Mouse (Mus musculus) liver, embryonic 14.5 days (tissue): ENCODE results near the gene Fermt3. TPM values are rescaled to one million over a fixed set of nuclear protein-coding genes. Genes with fewer than 3 reads are reported as not detected.
A peak's percentile ranks its signal among the peaks of the same experiment; 100 is the strongest.

Experiments used
- ATAC-seq: fragments of 200-750 bp; cut with Nextera tagmentation; 2 replicates; pipeline ENCODE4 v1.8.0; 2017; ENCODE audit warnings: moderate number of reproducible peaks, mild to moderate bottlenecking, moderate library complexity; ENCODE audit not compliant: insufficient read depth
- DNase-seq, 3 experiments: peaks; one replicate each; pipeline ENCODE4 v3.0.0-alpha.2; 2012 to 2013; ENCODE audit warnings: low read depth in 3 of 3, low spot score in 3 of 3
- H3K27ac ChIP-seq: fragments of 300-500 bp; sonication (generic); 2 replicates; pipeline ENCODE4 v1.5.1; 2014; ENCODE audit warnings: moderate library complexity, mild to moderate bottlenecking, control low read depth, inconsistent platforms
- H3K27me3 ChIP-seq: fragments of 300-500 bp; sonication (generic); 2 replicates; pipeline ENCODE4 v1.6.1; 2014; ENCODE audit warnings: mild to moderate bottlenecking, low read length, moderate library complexity; ENCODE audit not compliant: control insufficient read depth, insufficient read depth
- H3K36me3 ChIP-seq: fragments of 300-500 bp; sonication (generic); replicated peaks from 2 replicates; pipeline ENCODE4 v1.6.1; 2014; ENCODE audit warnings: low read depth; ENCODE audit not compliant: control insufficient read depth, insufficient read depth
- H3K4me1 ChIP-seq, 2 experiments: fragments of 200-500 bp in 1 of 2; fragments of 300-500 bp in 1 of 2; sonication (generic) in 1 of 2; replicated peaks; 2 replicates each; pipeline ENCODE4 v1.6.1; 2012 to 2014; ENCODE audit warnings: antibody characterized with exemption in 1 of 2, inconsistent platforms in 1 of 2, low read length in 1 of 2; ENCODE audit not compliant: control insufficient read depth in 2 of 2, insufficient read depth in 2 of 2
- H3K4me2 ChIP-seq: fragments of 300-500 bp; sonication (generic); 2 replicates; pipeline ENCODE4 v1.6.1; 2014; ENCODE audit warnings: low read depth, mild to moderate bottlenecking, control low read depth, moderate library complexity
- H3K4me3 ChIP-seq, 2 experiments: fragments of 200-500 bp in 1 of 2; fragments of 300-500 bp in 1 of 2; sonication (generic) in 1 of 2; 2 replicates each; pipeline ENCODE4 v1.5.1; 2012 to 2014; ENCODE audit warnings: low read depth in 2 of 2, low read length in 2 of 2, mild to moderate bottlenecking in 2 of 2, control low read depth in 1 of 2, inconsistent platforms in 1 of 2, moderate library complexity in 1 of 2; ENCODE audit not compliant: insufficient read depth in 1 of 2
- H3K9ac ChIP-seq: fragments of 300-500 bp; sonication (generic); replicated peaks from 2 replicates; pipeline ENCODE4 v1.6.1; 2014; ENCODE audit warnings: mild to moderate bottlenecking, control low read depth, moderate library complexity
- H3K9me3 ChIP-seq: fragments of 300-500 bp; sonication (generic); 2 replicates; pipeline ENCODE4 v1.6.1; 2016; ENCODE audit warnings: low read length, mixed read lengths; ENCODE audit not compliant: control insufficient read depth
- CTCF ChIP-seq: IDR thresholded peaks from 2 replicates; pipeline ENCODE4 v1.5.1; 2016; ENCODE audit warnings: antibody characterized with exemption, low read depth, control low read depth
- EP300 ChIP-seq: IDR thresholded peaks from 2 replicates; pipeline ENCODE4 v1.6.1; 2016; ENCODE audit warnings: antibody characterized with exemption, low read depth
- WGBS: fragments of 180-500 bp; shearing (Covaris S2); extraction: QIAGEN DNeasy Blood & Tissue Kit; methylation state at CpG from one replicate; pipeline ENCODE4 v1.1.7; 2014; ENCODE audit not compliant: insufficient replicate concordance; 5-methylcytosine and 5-hydroxymethylcytosine counted together
- polyA plus RNA-seq, 2 experiments: library from polyadenylated mRNA; depleted of rRNA in 1 of 2; stranded (reverse) in 1 of 2; unstranded in 1 of 2; fragments of >200 nt; fragmentation: Nextera tagmentation in 1 of 2; extraction: Ambion mirVana in 1 of 2; gene quantifications; 2 replicates each; pipeline versions ENCODE4 v1.2.1 to v1.2.3; 2012 to 2014

The Fermt3 gene
- polyA plus RNA-seq (2012; rRNA removed), result 58.1 and 58.9 TPM in 2 replicates
- 72.2 and 78.4 TPM in 2 replicates for polyA plus RNA-seq (2014; fragmentation: Nextera tagmentation; extraction: Ambion mirVana)

- peak; percentile 61 to 71 (median 67) for DNase-seq
- WGBS, result 8% methylated on average over 5 of the region's 5 CpGs
- peaks cover 51% of the 10 kb centered on the region for H3K36me3 ChIP-seq
- peak within 1 kb of the TSS; percentile 98 for H3K27ac ChIP-seq
- no peaks in the 10 kb centered on the region for H3K9me3 ChIP-seq
- H3K4me2 ChIP-seq, result peak within 1 kb of the TSS; percentile 98
- H3K27me3 ChIP-seq, result no peaks in the 10 kb centered on the region
- TF ChIP-seq CTCF (no peak; the same call in 1 of the 2 replicates), EP300 (peak; percentile 29; the same call in 1 of the 2 replicates)
- peak within 1 kb of the TSS; percentile 73 to 80 for H3K4me3 ChIP-seq
- peak within 1 kb of the TSS; percentile 95 for H3K9ac ChIP-seq
- ATAC-seq, result peak; percentile 75
- H3K4me1 ChIP-seq, result peaks cover 19 to 29% of the 10 kb centered on the region in 2 experiments
Measured at GRCm38 (mm10) chr19:7019191-7019590, at the start of gene Fermt3. TSS of gene Fermt3 (minus strand) at chr19:7019469.

- no peak overlapping the region for H3K9ac ChIP-seq
- H3K4me3 ChIP-seq, result no peak overlapping the region
- WGBS, result 7% methylated on average over 14 of the region's 14 CpGs
- no peak overlapping the region for H3K27ac ChIP-seq
- peaks cover 19% of the 10 kb centered on the region for H3K27me3 ChIP-seq
- DNase-seq (peak in 1 of 3 experiments; percentile 28), ATAC-seq (0 out of 2 replicates have a peak, but pooled peaks have one; percentile 24)
- no peaks in the 10 kb centered on the region for H3K36me3 ChIP-seq
- H3K4me2 ChIP-seq, result peak overlapping the region; percentile 59
- TF ChIP-seq CTCF, result peak; percentile 90
- no peak for TF ChIP-seq EP300
- peaks cover 11 to 16% of the 10 kb centered on the region in 2 experiments for H3K4me1 ChIP-seq
- H3K9me3 ChIP-seq, result no peaks in the 10 kb centered on the region
Measured at GRCm38 (mm10) chr19:7068136-7068535, 48.9 kb upstream of the Fermt3 start.

- peak; percentile 56 for TF ChIP-seq EP300
- no peak for TF ChIP-seq CTCF
- H3K27me3 ChIP-seq, result peaks cover 19% of the 10 kb centered on the region
- H3K36me3 ChIP-seq, result no peaks in the 10 kb centered on the region
- peaks cover 11 to 16% of the 10 kb centered on the region in 2 experiments for H3K4me1 ChIP-seq
- H3K27ac ChIP-seq, result peak overlapping the region; percentile 34
- WGBS, result 22% methylated on average over 20 of the region's 20 CpGs
- peak; percentile 82 for ATAC-seq
- H3K9me3 ChIP-seq, result no peaks in the 10 kb centered on the region
- H3K9ac ChIP-seq, result peak overlapping the region; percentile 45
- peak; percentile 49 to 52 (median 49) for DNase-seq
- H3K4me2 ChIP-seq, result peak overlapping the region; percentile 59
- H3K4me3 ChIP-seq, result no peak overlapping the region
Measured at GRCm38 (mm10) chr19:7067344-7068050, 48.2 kb upstream of the Fermt3 start.

GRCm38 (mm10) chr19:7066828-7067342, 47.6 kb upstream of the Fermt3 start:
- H3K36me3 ChIP-seq, result no peaks in the 10 kb centered on the region
- H3K4me3 ChIP-seq, result no peak overlapping the region
- DNase-seq, result no peak
- ATAC-seq, result peak; percentile 50; the same call in 1 of the 2 replicates
- H3K4me2 ChIP-seq, result peak overlapping the region; percentile 59
- WGBS, result 18% methylated on average over 8 of the region's 8 CpGs
- peaks cover 19% of the 10 kb centered on the region for H3K27me3 ChIP-seq
- no peaks in the 10 kb centered on the region for H3K9me3 ChIP-seq
- peaks cover 11 to 16% of the 10 kb centered on the region in 2 experiments for H3K4me1 ChIP-seq
- H3K9ac ChIP-seq, result no peak overlapping the region
- peak overlapping the region; percentile 34 for H3K27ac ChIP-seq
- TF ChIP-seq EP300 (no peak), CTCF (no peak)
